Mouse (Mus musculus) heart, adult 2 months (tissue): ENCODE results near the gene Agpat2.

ENCODE experiments used
- CTCF ChIP-seq: fragments of 200-600 bp; IDR thresholded peaks from 2 replicates; pipeline ENCODE4 v1.8.1; 2022; ENCODE audit warnings: antibody characterized with exemption, mild to moderate bottlenecking, moderate library complexity
- EP300 ChIP-seq: fragments of 200-500 bp; IDR thresholded peaks from 2 replicates; pipeline ENCODE4 v1.6.1; 2011; ENCODE audit warnings: low read depth, low read length, control low read depth; ENCODE audit not compliant: insufficient read depth
- POLR2A ChIP-seq: fragments of 200-500 bp; IDR thresholded peaks from 2 replicates; pipeline ENCODE4 v1.6.1; 2011; ENCODE audit warnings: mild to moderate bottlenecking, low read depth, low read length, control low read depth; ENCODE audit not compliant: insufficient read depth

DNA sequence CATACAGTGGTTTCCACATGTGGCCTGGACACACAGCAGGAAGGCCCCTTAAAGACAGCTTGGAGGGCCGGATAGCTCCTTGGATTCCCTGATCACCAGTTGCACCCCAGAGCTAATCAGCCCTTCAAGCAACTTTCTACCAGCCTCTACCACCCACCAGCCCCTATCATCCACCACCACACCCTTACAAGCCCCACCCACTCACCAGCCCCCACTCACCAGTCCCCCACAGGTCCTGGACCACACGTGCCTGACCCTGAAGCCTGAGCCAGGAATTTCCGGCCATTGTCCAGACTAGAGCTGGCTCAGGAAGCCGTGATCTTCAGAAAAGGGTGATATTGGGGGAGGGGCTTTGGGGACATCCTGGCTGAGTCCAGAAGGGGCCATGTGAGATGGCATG lies 28.4 kb downstream of the Agpat2 start:
- TF ChIP-seq POLR2A (peak; percentile 69), CTCF (no peak), EP300 (peak; percentile 98)
